ENCODE assay signal across 22 mouse cellular contexts in the genomic region with DNA sequence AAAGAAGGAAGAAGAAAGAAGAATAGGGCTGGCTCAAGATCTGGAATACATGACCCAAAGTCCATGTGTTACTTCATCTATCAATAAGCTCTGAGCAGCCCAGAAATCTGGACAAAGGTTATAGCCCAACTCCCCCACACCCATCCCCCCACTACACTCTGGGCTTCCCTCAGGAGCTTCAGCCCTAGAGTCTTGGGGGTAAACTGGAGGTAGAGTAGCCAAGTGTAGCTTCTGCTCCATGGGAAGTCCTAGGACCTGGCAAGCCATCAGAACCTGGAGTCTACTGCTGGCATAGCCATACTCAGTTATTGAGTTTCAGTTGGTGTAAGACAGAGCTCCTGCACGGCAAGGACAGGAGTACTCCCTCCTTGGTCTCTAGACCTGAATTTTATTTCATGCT. TPM values are rescaled to one million over a fixed set of nuclear protein-coding genes. Genes with fewer than 3 reads are reported as not detected.
"Had no signal": no experiment of that assay in that cellular context is flagged by ENCODE, and none has a peak within 500 bp of the region (broad histone marks: within the 10 kb centered on the region; RNA-seq: fewer than 3 reads in every experiment).

No protein-coding gene starts in this region.

- H3K4me3 ChIP-seq: kidney, embryonic 15.5 days; left cerebral cortex, adult 2 months; lung, embryonic 15.5 days; midbrain, embryonic 12.5 days; midbrain, embryonic 15.5 days; neural tube, embryonic 12.5 days; neural tube, embryonic 15.5 days had no signal

- DNase-seq: kidney, adult 8-10 months; kidney, postnatal 10 days; kidney, postnatal 36 days; layer of hippocampus, postnatal 36 days; lung, postnatal 10 days; lung, postnatal 36 days; right cerebral cortex, adult 18-20 months; right cerebral cortex, postnatal 14 days; right cerebral cortex, postnatal 4 days; thymus, adult 18-20 months; thymus, postnatal 36 days had no signal

- H3K27me3 ChIP-seq: kidney, embryonic 15.5 days; lung, embryonic 15.5 days; midbrain, embryonic 12.5 days; midbrain, embryonic 15.5 days; neural tube, embryonic 12.5 days; neural tube, embryonic 15.5 days had no signal

- H3K36me3 ChIP-seq: lung, embryonic 15.5 days; midbrain, embryonic 12.5 days; neural tube, embryonic 15.5 days had no signal

- H3K27ac ChIP-seq: kidney, embryonic 15.5 days; left cerebral cortex, adult 2 months; liver, embryonic 14.5 days; lung, embryonic 15.5 days; midbrain, embryonic 12.5 days; midbrain, embryonic 15.5 days; neural tube, embryonic 12.5 days; neural tube, embryonic 15.5 days had no signal

- H3K4me1 ChIP-seq: midbrain, embryonic 12.5 days had no signal

- H3K9ac ChIP-seq: kidney, embryonic 15.5 days; liver, embryonic 14.5 days; lung, embryonic 15.5 days; midbrain, embryonic 12.5 days; midbrain, embryonic 15.5 days; neural tube, embryonic 12.5 days; neural tube, embryonic 15.5 days had no signal

RNA-seq across cellular contexts. Expression of gene Hsd11b2, which starts 31.0 kb away (rescaled TPM):
- total RNA-seq: layer of hippocampus, adult 8-10 months; layer of hippocampus, postnatal 36 days; left cerebral cortex, adult 2 months; left cerebral cortex, postnatal 10 days; megakaryocyte, adult 5-6 weeks had no signal
